Mouse (Mus musculus) ovary, postnatal 10 days (tissue): ENCODE data around the gene Pcna.

Source experiments
- DNase-seq: peaks from one replicate; pipeline ENCODE4 v3.0.0; 2022; ENCODE audit warnings: low spot score

Pcna gene

GRCm38 (mm10) chr2:132233985-132234765, 18.9 kb downstream of the Pcna start:
- DNase-seq: no peak

- no peak for DNase-seq
Observed at GRCm38 (mm10) chr2:132232413-132232945, 20.6 kb downstream of the Pcna start.

GRCm38 (mm10) chr2:132224359-132224758, 28.8 kb downstream of the Pcna start:
- DNase-seq: no peak

- DNase-seq: no peak
Observed at GRCm38 (mm10) chr2:132221611-132222073, 31.5 kb downstream of the Pcna start.

GRCm38 (mm10) chr2:132211995-132212656, 41.0 kb downstream of the Pcna start:
- no peak for DNase-seq

GRCm38 (mm10) chr2:132210806-132211312, 42.3 kb downstream of the Pcna start:
- no peak for DNase-seq

- DNase-seq: no peak
Observed at GRCm38 (mm10) chr2:132208246-132208881, 44.8 kb downstream of the Pcna start.

GRCm38 (mm10) chr2:132206316-132206881, 46.7 kb downstream of the Pcna start:
- DNase-seq: no peak

GRCm38 (mm10) chr2:132205549-132205948, 47.6 kb downstream of the Pcna start:
- no peak for DNase-seq

GRCm38 (mm10) chr2:132203773-132204172, 49.3 kb downstream of the Pcna start:
- DNase-seq: no peak

GRCm38 (mm10) chr2:132203186-132203585, 49.9 kb downstream of the Pcna start:
- no peak for DNase-seq
